Mouse (Mus musculus): ENCODE data around the gene Tmem212. TPM values are rescaled to one million over a fixed set of nuclear protein-coding genes. Genes with fewer than 3 reads are reported as not detected.

The Tmem212 gene
- polyA plus RNA-seq, 1 experiment from 2014 or later, result not detected

DNA sequence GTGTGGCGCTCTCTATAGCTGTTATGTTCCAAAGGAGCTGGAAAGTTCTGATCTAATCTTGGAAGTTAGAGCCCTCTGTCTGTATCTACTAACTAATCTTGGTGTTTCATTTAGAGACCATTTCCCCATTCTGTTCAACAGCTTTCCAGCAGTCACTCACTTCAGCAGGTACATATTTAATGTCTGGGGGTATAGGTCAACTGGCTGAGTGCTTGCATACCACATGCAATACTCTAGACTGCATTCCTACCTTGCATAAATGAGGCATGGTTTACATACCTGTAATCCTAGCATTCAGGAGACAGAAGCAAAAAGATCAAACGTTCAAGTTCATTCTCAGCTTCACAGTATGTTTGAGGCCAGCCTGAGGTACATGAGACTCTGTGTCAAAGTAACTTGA is 39.9 kb downstream of the Tmem212 start:
- no peak for DNase-seq (ENCODE audit: extremely low spot score, low spot score)
- 94% methylated on average over 2 of the region's 2 CpGs for WGBS
- no peak overlapping the region for H3K4me3 ChIP-seq

DNA sequence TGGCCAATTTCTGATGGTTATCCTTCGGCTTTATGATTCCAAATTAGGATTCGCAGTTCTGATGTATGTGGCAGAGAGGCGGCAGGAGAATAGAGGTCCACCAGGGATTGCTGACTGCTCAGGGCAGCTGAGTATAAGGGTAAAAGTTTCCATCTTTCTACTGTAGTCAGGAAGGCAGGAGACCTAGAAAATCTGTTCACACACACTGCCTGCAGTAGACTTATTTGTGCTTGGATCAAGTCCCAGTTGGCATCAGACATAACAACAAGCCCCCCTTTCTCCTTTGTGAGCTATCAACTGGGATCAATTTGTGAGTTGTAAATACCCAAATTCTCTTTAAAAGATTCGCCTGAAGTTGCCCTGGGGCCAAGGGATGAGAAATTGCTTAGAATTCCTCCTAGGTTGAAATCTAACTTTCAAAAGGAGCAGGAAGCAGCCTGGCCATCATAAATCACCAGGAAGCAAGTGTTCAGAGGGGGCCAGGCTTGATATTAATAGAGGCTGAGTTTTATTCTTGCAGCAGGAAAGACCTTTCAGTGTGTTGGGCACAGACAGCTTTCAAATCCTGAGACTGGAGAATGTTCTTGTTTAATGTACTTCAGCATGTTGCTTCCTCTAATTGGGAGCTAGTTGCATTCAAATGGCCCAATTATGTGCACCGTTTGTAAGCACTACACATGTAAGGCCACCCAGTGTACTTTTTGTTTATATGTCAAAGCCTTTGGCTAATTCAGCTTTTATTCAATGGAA is 41.6 kb downstream of the Tmem212 start:
- WGBS, result 79% methylated on average over 5 of the region's 5 CpGs
- H3K36me3 ChIP-seq (replicated peaks), result no peaks in the 10 kb centered on the region

More for the DNA sequence above, 39.9 kb downstream of the Tmem212 start:
- Histone ChIP-seq H3K27me3 (ENCODE audit: poor library complexity, severe bottlenecking) (no peaks in the 10 kb centered on the region), H3K4me1 (peaks cover 36% of the 10 kb centered on the region), H3K27ac (no peak overlapping the region), H3K9me3 (peaks cover 8% of the 10 kb centered on the region; the same call in 1 of the 2 replicates), H3K36me3 (replicated peaks) (no peaks in the 10 kb centered on the region)

DNA sequence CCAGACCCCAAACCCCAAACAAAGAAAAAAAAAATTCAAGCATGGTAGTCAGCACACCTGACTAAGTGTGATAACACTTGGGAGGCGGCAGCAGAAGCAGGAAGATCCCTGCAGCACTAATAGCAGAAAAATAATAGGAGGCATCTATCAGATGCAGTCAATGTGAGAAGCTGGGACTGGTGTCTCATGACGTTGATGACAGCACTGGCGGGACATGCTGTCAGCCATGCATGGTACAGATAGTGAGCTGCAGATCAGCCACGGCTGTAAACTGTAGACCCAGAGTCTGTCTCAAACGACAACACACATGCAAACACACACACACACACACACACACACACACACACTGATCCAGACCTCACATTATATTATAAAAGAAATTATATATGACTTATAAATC is 52.9 kb downstream of the Tmem212 start:
- no peak overlapping the region for H3K4me3 ChIP-seq
- no peaks in the 10 kb centered on the region for H3K27me3 ChIP-seq (ENCODE audit: poor library complexity, severe bottlenecking)
- whole genome bisulfite sequencing, result 91% methylated on average over 5 of the region's 5 CpGs
- no peaks in the 10 kb centered on the region for H3K4me1 ChIP-seq
- H3K27ac ChIP-seq, result no peak overlapping the region
- DNase-seq (ENCODE audit: extremely low spot score, low spot score), result peak; percentile 11
- no peaks in the 10 kb centered on the region for H3K9me3 ChIP-seq
- no peaks in the 10 kb centered on the region for H3K36me3 ChIP-seq (replicated peaks)

More for the DNA sequence above, 41.6 kb downstream of the Tmem212 start:
- no peak overlapping the region for H3K27ac ChIP-seq
- no peak overlapping the region for H3K4me3 ChIP-seq
- no peaks in the 10 kb centered on the region for H3K27me3 ChIP-seq (ENCODE audit: poor library complexity, severe bottlenecking)
- peaks cover 27% of the 10 kb centered on the region for H3K4me1 ChIP-seq
- no peak for DNase-seq (ENCODE audit: extremely low spot score, low spot score)
- H3K9me3 ChIP-seq, result peaks cover 8% of the 10 kb centered on the region; the same call in 1 of the 2 replicates

DNA sequence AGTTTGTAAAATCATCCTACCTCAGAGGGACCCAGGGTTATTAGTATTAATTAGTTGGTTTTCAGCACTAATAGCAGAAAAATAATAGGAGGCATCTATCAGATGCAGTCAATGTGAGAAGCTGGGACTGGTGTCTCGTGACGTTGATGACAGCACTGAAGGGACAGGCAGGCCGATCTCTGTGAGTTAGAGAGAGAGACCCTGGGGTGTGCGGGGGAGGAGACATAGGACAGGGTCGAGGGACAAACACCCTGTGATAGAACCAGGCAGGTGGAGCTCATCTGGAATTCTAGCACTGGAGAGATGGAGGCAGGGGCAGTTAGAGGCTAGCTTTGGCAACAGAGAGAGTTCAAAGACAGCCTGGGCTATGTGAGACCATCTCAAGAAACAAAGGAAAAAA is 53.3 kb downstream of the Tmem212 start:
- Histone ChIP-seq H3K9me3 (no peaks in the 10 kb centered on the region), H3K27me3 (ENCODE audit: poor library complexity, severe bottlenecking) (no peaks in the 10 kb centered on the region), H3K36me3 (replicated peaks) (no peaks in the 10 kb centered on the region), H3K27ac (no peak overlapping the region), H3K4me1 (no peaks in the 10 kb centered on the region), H3K4me3 (no peak overlapping the region)
- WGBS, result 82% methylated on average over 5 of the region's 5 CpGs
- peak; percentile 6 for DNase-seq (ENCODE audit: extremely low spot score, low spot score)

DNA sequence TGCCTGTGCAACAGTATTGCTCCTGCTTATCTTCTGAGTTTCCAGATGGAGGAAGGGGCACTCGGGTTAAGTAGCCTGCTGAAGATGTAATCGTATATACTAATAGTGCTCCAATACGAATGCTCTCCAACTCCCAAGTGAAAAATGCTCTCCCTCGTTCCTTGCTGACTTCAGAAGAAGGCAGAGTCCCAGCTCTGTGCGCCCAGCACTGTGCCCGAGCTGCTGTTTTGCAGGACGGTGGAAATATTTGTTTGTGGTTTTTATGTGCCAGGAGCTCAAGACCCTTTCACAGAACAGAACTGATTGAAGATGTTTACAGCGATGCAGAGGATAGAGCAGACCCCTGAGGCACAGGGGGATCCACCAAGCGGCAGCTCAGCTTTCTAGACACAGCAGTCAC is 55.9 kb downstream of the Tmem212 start:
- H3K4me3 ChIP-seq, result no peak overlapping the region
- H3K36me3 ChIP-seq (replicated peaks), result no peaks in the 10 kb centered on the region
- no peak for DNase-seq (ENCODE audit: extremely low spot score, low spot score)
- H3K27ac ChIP-seq, result no peak overlapping the region
- H3K27me3 ChIP-seq (ENCODE audit: poor library complexity, severe bottlenecking), result no peaks in the 10 kb centered on the region
- no peaks in the 10 kb centered on the region for H3K4me1 ChIP-seq
- H3K9me3 ChIP-seq, result no peaks in the 10 kb centered on the region
- 86% methylated on average over 9 of the region's 9 CpGs for WGBS

DNA sequence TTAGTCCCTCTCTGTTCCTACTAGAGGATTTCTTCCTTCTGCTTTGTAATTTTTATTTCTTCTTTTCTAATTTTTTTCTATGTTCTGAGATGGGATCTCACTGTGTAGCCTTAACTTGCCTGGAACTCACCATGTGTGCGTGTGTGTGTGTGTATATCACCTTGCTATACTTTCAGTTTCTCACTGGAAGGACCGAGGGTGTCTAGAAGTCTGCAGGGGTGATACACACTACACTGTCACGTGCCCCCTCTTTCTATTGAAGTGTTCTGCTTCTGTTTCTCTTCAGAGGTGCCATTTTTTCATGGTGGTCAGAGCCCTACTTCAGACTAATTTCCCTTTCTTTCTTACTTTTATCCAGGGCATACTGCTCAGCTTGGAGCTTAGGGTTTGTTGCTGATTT is 56.4 kb downstream of the Tmem212 start:
- Histone ChIP-seq H3K4me3 (no peak overlapping the region), H3K4me1 (no peaks in the 10 kb centered on the region), H3K27ac (no peak overlapping the region), H3K27me3 (ENCODE audit: poor library complexity, severe bottlenecking) (no peaks in the 10 kb centered on the region), H3K9me3 (no peaks in the 10 kb centered on the region), H3K36me3 (replicated peaks) (no peaks in the 10 kb centered on the region)
- WGBS, result 78% methylated on average over 3 of the region's 3 CpGs
- no peak for DNase-seq (ENCODE audit: extremely low spot score, low spot score)

DNA sequence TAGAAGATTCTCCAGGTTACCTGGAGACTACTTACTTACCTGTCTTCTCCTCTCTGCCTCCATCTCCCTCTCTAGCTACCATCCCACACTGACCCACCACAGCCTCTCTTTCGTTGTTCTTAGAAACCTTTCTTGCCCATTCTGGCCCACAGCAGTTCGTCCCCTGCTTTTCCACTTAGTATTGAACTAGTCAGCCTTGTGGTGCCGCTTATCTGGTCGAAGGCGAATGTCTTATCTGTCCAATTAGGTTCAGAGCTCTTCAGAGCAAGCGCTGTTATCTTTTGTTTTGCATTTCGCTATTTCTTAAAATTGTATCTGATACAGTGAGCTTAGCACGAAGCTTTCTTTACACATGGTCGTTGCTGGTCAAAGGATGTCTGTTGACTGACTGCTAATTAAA is 56.9 kb downstream of the Tmem212 start:
- WGBS, result 92% methylated on average over 9 of the region's 9 CpGs

DNA sequence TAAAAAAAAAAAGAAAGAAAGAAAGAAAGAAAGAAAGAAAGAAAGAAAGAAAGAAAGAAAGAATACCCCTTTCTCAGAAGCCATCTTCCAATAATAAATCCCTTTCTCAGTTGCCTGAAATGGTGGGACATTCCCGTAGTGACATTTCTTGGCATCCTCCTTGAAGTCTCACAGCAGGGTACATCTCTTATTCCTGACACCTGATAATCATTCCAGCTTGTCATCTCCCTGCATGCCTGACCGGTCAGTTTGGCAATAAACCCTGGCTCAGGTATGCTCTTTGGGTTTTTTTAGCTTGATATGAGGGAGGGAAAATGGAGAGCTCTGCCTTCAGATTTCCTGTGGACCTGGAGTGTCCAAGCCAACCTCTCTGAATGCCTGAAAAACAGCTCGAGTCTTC is 59.9 kb downstream of the Tmem212 start:
- H3K27ac ChIP-seq, result no peak overlapping the region
- H3K9me3 ChIP-seq, result no peaks in the 10 kb centered on the region; the same call in 1 of the 2 replicates
- no peak for DNase-seq (ENCODE audit: extremely low spot score, low spot score)
- WGBS, result 85% methylated on average over 3 of the region's 3 CpGs
- no peak overlapping the region for H3K4me3 ChIP-seq
- no peaks in the 10 kb centered on the region for H3K27me3 ChIP-seq (ENCODE audit: poor library complexity, severe bottlenecking)
- no peaks in the 10 kb centered on the region for H3K36me3 ChIP-seq (replicated peaks)
- H3K4me1 ChIP-seq, result no peaks in the 10 kb centered on the region

More for the DNA sequence above, 56.9 kb downstream of the Tmem212 start:
- no peaks in the 10 kb centered on the region for H3K9me3 ChIP-seq
- H3K36me3 ChIP-seq (replicated peaks), result no peaks in the 10 kb centered on the region
- H3K4me3 ChIP-seq, result no peak overlapping the region
- no peak for DNase-seq (ENCODE audit: extremely low spot score, low spot score)
- no peak overlapping the region for H3K27ac ChIP-seq
- H3K27me3 ChIP-seq (ENCODE audit: poor library complexity, severe bottlenecking), result no peaks in the 10 kb centered on the region
- no peaks in the 10 kb centered on the region for H3K4me1 ChIP-seq

DNA sequence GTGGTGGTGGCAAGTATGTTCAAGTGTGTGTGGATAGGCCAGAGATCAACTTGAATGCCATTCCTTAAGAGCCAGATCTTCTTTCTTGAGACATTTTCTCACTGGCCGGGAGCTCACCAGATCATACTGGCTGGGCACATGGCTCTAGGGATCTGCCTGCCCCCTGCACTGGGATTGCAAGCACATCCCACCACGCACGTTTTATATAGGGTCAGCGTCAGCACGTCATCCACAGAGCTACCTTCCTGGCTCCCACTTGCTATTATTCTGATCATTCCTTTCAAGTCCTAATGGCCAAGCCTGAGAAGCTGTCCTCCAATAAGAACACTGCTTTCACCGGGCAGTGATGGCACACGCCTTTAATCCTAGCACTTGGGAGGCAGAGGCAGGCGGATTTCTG is 60.4 kb downstream of the Tmem212 start:
- Histone ChIP-seq H3K27ac (no peak overlapping the region), H3K36me3 (replicated peaks) (no peaks in the 10 kb centered on the region), H3K4me3 (no peak overlapping the region), H3K4me1 (no peaks in the 10 kb centered on the region), H3K27me3 (ENCODE audit: poor library complexity, severe bottlenecking) (no peaks in the 10 kb centered on the region), H3K9me3 (no peaks in the 10 kb centered on the region; the same call in 1 of the 2 replicates)
- DNase-seq (ENCODE audit: extremely low spot score, low spot score), result no peak
- 93% methylated on average over 8 of the region's 8 CpGs for WGBS

DNA sequence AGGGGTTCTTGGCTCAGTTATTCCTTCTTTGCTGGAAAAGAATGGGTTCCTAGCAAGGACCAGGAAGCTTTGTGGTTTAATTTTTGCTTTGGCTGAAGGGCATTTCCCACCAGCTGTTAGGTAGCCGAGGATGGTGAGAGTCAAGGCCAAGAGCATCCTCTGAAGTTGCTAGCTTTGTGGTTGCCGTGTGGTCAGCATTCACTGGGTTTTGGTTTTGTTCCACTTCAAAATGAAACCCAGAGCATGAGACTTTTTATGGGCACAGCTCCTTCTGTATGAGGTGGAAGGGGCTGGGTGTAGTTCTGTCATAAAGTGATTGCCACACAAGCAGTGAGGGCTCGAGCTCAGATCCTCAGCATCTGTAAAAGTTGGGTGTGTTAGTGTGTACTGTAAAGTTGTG is 67.4 kb downstream of the Tmem212 start:
- Histone ChIP-seq H3K36me3 (replicated peaks) (no peaks in the 10 kb centered on the region), H3K9me3 (no peaks in the 10 kb centered on the region; the same call in 1 of the 2 replicates), H3K4me3 (no peak overlapping the region), H3K4me1 (no peaks in the 10 kb centered on the region), H3K27me3 (ENCODE audit: poor library complexity, severe bottlenecking) (no peaks in the 10 kb centered on the region), H3K27ac (no peak overlapping the region)
- WGBS, result 81% methylated on average over 3 of the region's 3 CpGs
- no peak for DNase-seq (ENCODE audit: extremely low spot score, low spot score)

DNA sequence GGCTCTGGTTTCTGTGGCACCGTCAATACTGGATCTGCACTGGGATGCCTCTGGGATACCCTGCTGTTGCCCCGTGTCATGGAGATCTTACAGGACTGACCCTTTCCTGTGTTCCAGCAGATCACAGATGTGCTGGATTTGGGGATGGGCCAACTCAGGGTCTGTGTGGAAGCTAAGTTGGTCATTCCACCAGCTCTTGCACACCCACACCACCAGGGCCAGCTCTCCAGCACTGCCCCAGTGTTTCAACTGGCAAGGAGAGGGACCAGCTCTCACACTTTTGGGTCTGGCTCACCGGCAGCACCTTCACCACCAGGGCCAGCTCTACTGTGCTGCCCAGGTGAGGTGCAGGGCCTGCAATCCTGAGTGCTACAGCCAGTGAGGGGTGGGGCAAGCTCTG is 68.9 kb downstream of the Tmem212 start:
- no peaks in the 10 kb centered on the region; the same call in 1 of the 2 replicates for H3K9me3 ChIP-seq
- no peaks in the 10 kb centered on the region for H3K27me3 ChIP-seq (ENCODE audit: poor library complexity, severe bottlenecking)
- H3K36me3 ChIP-seq (replicated peaks), result no peaks in the 10 kb centered on the region
- no peak overlapping the region for H3K4me3 ChIP-seq
- H3K27ac ChIP-seq, result no peak overlapping the region
- no peak for DNase-seq (ENCODE audit: extremely low spot score, low spot score)
- 86% methylated on average over 3 of the region's 3 CpGs for WGBS
- H3K4me1 ChIP-seq, result no peaks in the 10 kb centered on the region

DNA sequence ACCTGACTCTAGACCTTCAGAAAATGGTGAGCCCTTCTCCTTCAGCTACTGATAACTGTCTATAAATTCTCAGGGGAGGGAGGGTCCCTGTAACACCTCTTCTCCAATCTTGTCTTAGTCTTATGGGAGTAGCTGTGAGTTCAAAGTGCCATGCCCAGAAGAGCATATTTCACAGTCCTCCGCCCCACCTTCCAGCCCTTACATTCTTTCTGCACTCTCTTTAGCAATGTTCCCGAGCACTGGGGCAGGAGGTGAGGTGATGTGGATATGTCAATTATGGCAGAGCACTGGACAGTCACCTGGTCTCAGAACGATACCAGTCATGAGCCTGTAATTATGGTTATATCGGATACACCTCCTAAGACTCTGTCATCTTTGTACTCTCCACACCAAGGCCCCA is 70.2 kb downstream of the Tmem212 start:
- H3K9me3 ChIP-seq, result no peaks in the 10 kb centered on the region
- no peaks in the 10 kb centered on the region for H3K4me1 ChIP-seq
- H3K4me3 ChIP-seq, result no peak overlapping the region
- no peak for DNase-seq (ENCODE audit: extremely low spot score, low spot score)
- WGBS, result 86% methylated on average over 4 of the region's 4 CpGs
- H3K36me3 ChIP-seq (replicated peaks), result no peaks in the 10 kb centered on the region
- no peak overlapping the region for H3K27ac ChIP-seq
- H3K27me3 ChIP-seq (ENCODE audit: poor library complexity, severe bottlenecking), result no peaks in the 10 kb centered on the region
